Mouse (Mus musculus) liver, embryonic 14.5 days (tissue): ENCODE results near the gene Xrcc3. TPM values are rescaled to one million over a fixed set of nuclear protein-coding genes. Genes with fewer than 3 reads are reported as not detected.

Experiments
- ATAC-seq: fragments of 200-750 bp; cut with Nextera tagmentation; 2 replicates; pipeline ENCODE4 v1.8.0; 2017; ENCODE audit warnings: moderate number of reproducible peaks, mild to moderate bottlenecking, moderate library complexity; ENCODE audit not compliant: insufficient read depth
- DNase-seq, 3 experiments: peaks; one replicate each; pipeline ENCODE4 v3.0.0-alpha.2; 2012 to 2013; ENCODE audit warnings: low read depth in 3 of 3, low spot score in 3 of 3
- H3K27ac ChIP-seq: fragments of 300-500 bp; sonication (generic); 2 replicates; pipeline ENCODE4 v1.5.1; 2014; ENCODE audit warnings: moderate library complexity, mild to moderate bottlenecking, control low read depth, inconsistent platforms
- H3K27me3 ChIP-seq: fragments of 300-500 bp; sonication (generic); 2 replicates; pipeline ENCODE4 v1.6.1; 2014; ENCODE audit warnings: mild to moderate bottlenecking, low read length, moderate library complexity; ENCODE audit not compliant: control insufficient read depth, insufficient read depth
- H3K36me3 ChIP-seq: fragments of 300-500 bp; sonication (generic); replicated peaks from 2 replicates; pipeline ENCODE4 v1.6.1; 2014; ENCODE audit warnings: low read depth; ENCODE audit not compliant: control insufficient read depth, insufficient read depth
- H3K4me1 ChIP-seq, 2 experiments: fragments of 200-500 bp in 1 of 2; fragments of 300-500 bp in 1 of 2; sonication (generic) in 1 of 2; replicated peaks; 2 replicates each; pipeline ENCODE4 v1.6.1; 2012 to 2014; ENCODE audit warnings: antibody characterized with exemption in 1 of 2, inconsistent platforms in 1 of 2, low read length in 1 of 2; ENCODE audit not compliant: control insufficient read depth in 2 of 2, insufficient read depth in 2 of 2
- H3K4me2 ChIP-seq: fragments of 300-500 bp; sonication (generic); 2 replicates; pipeline ENCODE4 v1.6.1; 2014; ENCODE audit warnings: low read depth, mild to moderate bottlenecking, control low read depth, moderate library complexity
- H3K4me3 ChIP-seq, 2 experiments: fragments of 200-500 bp in 1 of 2; fragments of 300-500 bp in 1 of 2; sonication (generic) in 1 of 2; 2 replicates each; pipeline ENCODE4 v1.5.1; 2012 to 2014; ENCODE audit warnings: low read depth in 2 of 2, low read length in 2 of 2, mild to moderate bottlenecking in 2 of 2, control low read depth in 1 of 2, inconsistent platforms in 1 of 2, moderate library complexity in 1 of 2; ENCODE audit not compliant: insufficient read depth in 1 of 2
- H3K9ac ChIP-seq: fragments of 300-500 bp; sonication (generic); replicated peaks from 2 replicates; pipeline ENCODE4 v1.6.1; 2014; ENCODE audit warnings: mild to moderate bottlenecking, control low read depth, moderate library complexity
- H3K9me3 ChIP-seq: fragments of 300-500 bp; sonication (generic); 2 replicates; pipeline ENCODE4 v1.6.1; 2016; ENCODE audit warnings: low read length, mixed read lengths; ENCODE audit not compliant: control insufficient read depth
- CTCF ChIP-seq: IDR thresholded peaks from 2 replicates; pipeline ENCODE4 v1.5.1; 2016; ENCODE audit warnings: antibody characterized with exemption, low read depth, control low read depth
- EP300 ChIP-seq: IDR thresholded peaks from 2 replicates; pipeline ENCODE4 v1.6.1; 2016; ENCODE audit warnings: antibody characterized with exemption, low read depth
- WGBS: fragments of 180-500 bp; shearing (Covaris S2); extraction: QIAGEN DNeasy Blood & Tissue Kit; methylation state at CpG from one replicate; pipeline ENCODE4 v1.1.7; 2014; ENCODE audit not compliant: insufficient replicate concordance; 5-methylcytosine and 5-hydroxymethylcytosine counted together
- polyA plus RNA-seq, 2 experiments: library from polyadenylated mRNA; depleted of rRNA in 1 of 2; stranded (reverse) in 1 of 2; unstranded in 1 of 2; fragments of >200 nt; fragmentation: Nextera tagmentation in 1 of 2; extraction: Ambion mirVana in 1 of 2; gene quantifications; 2 replicates each; pipeline versions ENCODE4 v1.2.1 to v1.2.3; 2012 to 2014

The Xrcc3 gene
- polyA plus RNA-seq, 2 experiments = 6.6 to 11.7 TPM

- H3K36me3 ChIP-seq = peaks cover 16% of the 10 kb centered on the region
- H3K9me3 ChIP-seq = no peaks in the 10 kb centered on the region
- H3K4me1 ChIP-seq = no peaks in the 10 kb centered on the region
- no peak overlapping the region for H3K4me2 ChIP-seq
- H3K27me3 ChIP-seq = no peaks in the 10 kb centered on the region
- ATAC-seq = no peak
- no peak overlapping the region for H3K4me3 ChIP-seq
- no peak overlapping the region for H3K27ac ChIP-seq
- 74% methylated on average over 10 of the region's 10 CpGs for WGBS
- no peak for TF ChIP-seq CTCF
- TF ChIP-seq EP300 = no peak
- DNase-seq = no peak
- no peak overlapping the region for H3K9ac ChIP-seq
These were observed 13.1 kb downstream of the Xrcc3 start for GRCm38 (mm10) chr12:111800459-111801183.

DNA sequence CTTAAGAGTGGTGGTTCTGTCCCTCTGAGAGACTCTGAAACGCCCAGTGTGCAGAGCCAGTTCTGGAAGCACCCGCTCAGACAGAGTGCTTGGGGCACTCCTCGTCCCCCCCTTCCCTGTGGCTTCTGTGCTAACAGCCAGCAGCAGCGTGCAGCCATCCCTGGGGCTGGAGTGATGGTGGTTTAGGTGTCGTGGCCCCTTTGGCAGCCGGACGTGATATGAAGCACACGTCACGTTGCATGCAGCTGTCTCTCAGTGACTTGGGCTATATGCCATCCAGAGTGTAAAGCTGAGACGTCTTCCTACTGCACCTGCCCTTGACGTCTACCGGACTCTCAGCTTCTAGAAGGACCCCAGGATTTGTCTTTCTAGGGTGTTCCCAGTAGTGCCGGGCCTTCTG, 15.2 kb downstream of the Xrcc3 start:
- peaks cover 5% of the 10 kb centered on the region for H3K36me3 ChIP-seq
- ATAC-seq (no peak), DNase-seq (no peak)
- 88% methylated on average over 13 of the region's 13 CpGs for WGBS
- no peak overlapping the region for H3K9ac ChIP-seq
- TF ChIP-seq EP300 = no peak
- TF ChIP-seq CTCF = no peak
- no peaks in the 10 kb centered on the region for H3K9me3 ChIP-seq
- peaks cover 2 to 3% of the 10 kb centered on the region in 2 experiments; a peak in 2 of 4 replicates for H3K4me1 ChIP-seq
- no peaks in the 10 kb centered on the region for H3K27me3 ChIP-seq
- H3K27ac ChIP-seq = no peak overlapping the region
- H3K4me2 ChIP-seq = no peak overlapping the region
- no peak overlapping the region for H3K4me3 ChIP-seq

DNA sequence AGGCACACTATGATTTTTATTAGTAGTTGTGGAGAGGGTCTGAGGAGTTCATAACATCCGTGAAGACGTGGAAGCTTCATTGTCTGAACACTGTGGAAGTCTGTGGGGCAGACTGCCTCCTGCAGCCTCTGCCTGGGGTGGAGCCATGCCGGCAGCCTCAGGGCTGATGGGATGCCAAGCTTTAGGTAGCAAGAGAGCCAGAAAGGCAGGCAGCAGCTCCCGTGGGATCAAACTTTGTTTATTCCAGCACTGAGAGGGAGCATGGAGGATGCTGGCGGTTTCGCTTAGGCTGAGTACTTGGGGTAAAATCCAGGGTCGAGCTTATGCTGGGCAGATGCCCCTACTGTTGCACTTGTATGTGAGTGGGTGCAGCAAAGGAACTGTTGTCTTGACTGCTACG, 16.4 kb downstream of the Xrcc3 start:
- H3K9me3 ChIP-seq = no peaks in the 10 kb centered on the region
- H3K4me3 ChIP-seq = no peak overlapping the region
- no peak for TF ChIP-seq CTCF
- TF ChIP-seq EP300 = no peak
- H3K4me2 ChIP-seq = no peak overlapping the region
- ATAC-seq (no peak), DNase-seq (no peak)
- 78% methylated on average over 8 of the region's 8 CpGs for WGBS
- H3K9ac ChIP-seq = no peak overlapping the region
- H3K27me3 ChIP-seq = no peaks in the 10 kb centered on the region
- H3K36me3 ChIP-seq = peaks cover 5% of the 10 kb centered on the region
- peaks cover 2 to 3% of the 10 kb centered on the region in 2 experiments; a peak in 2 of 4 replicates for H3K4me1 ChIP-seq
- H3K27ac ChIP-seq = no peak overlapping the region

DNA sequence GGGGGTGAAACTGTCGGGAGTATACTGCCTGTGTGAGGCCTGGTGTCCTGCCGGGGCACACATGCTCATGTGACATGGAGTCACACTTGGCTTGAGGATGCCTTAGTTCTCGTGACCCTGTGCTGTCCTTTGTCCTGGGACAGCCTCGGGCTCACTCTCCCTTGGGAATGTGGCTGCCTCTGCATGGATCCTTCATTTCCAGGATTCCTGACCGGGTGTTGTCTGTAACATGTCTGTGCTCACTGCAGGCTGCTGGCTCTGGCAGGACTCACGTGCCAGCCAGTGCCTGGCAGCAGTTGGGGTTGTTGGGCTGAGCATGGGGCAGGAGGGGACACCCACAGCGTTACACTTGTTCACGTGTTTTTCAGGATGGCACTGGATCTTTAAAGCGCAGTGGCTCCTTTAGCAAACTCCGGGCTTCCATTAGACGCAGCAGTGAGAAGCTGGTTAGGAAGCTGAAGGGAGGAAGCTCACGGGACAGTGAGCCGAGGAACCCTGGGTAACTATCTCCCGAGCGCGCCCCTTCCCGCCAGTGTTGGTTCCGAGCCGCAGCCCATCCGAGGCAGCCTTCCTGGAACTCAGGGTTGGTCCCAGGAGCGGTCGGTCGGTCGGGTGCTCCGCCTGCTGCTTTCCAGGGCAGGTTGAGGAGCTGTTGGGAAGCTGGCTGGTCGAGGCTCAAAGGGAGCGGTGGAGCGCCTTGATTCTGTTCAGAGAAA, 18.3 kb downstream of the Xrcc3 start:
- H3K27me3 ChIP-seq = no peaks in the 10 kb centered on the region
- H3K27ac ChIP-seq = no peak overlapping the region
- H3K4me1 ChIP-seq = peaks cover 2 to 3% of the 10 kb centered on the region in 2 experiments; a peak in 2 of 4 replicates
- 88% methylated on average over 28 of the region's 28 CpGs for WGBS
- no peak overlapping the region for H3K4me2 ChIP-seq
- TF ChIP-seq CTCF = no peak
- TF ChIP-seq EP300 = no peak
- no peak overlapping the region for H3K9ac ChIP-seq
- ATAC-seq = no peak
- no peaks in the 10 kb centered on the region; the same call in none of the 2 replicates for H3K36me3 ChIP-seq
- no peak overlapping the region for H3K4me3 ChIP-seq
- no peak for DNase-seq
- no peaks in the 10 kb centered on the region for H3K9me3 ChIP-seq

GRCm38 (mm10) chr12:111794526-111795179, 19.0 kb downstream of the Xrcc3 start:
- H3K27me3 ChIP-seq = no peaks in the 10 kb centered on the region
- no peak overlapping the region for H3K4me2 ChIP-seq
- WGBS = 87% methylated on average over 18 of the region's 18 CpGs
- TF ChIP-seq CTCF (no peak), EP300 (no peak)
- no peak for ATAC-seq
- H3K4me3 ChIP-seq = no peak overlapping the region
- no peaks in the 10 kb centered on the region; the same call in none of the 2 replicates for H3K36me3 ChIP-seq
- DNase-seq = no peak
- no peak overlapping the region for H3K27ac ChIP-seq
- no peak overlapping the region for H3K9ac ChIP-seq
- no peaks in the 10 kb centered on the region for H3K9me3 ChIP-seq
- H3K4me1 ChIP-seq = peaks cover 2 to 3% of the 10 kb centered on the region in 2 experiments; a peak in 2 of 4 replicates
